Mouse (Mus musculus) neural tube, embryonic 15.5 days (tissue): ENCODE data around the gene Ethe1. TPM values are rescaled to one million over a fixed set of nuclear protein-coding genes. Genes with fewer than 3 reads are reported as not detected.

Experiments used
- ATAC-seq: fragments of 200-750 bp; cut with Nextera tagmentation; 2 replicates; pipeline ENCODE4 v1.8.0; 2017; ENCODE audit warnings: mild to moderate bottlenecking, moderate TSS enrichment, moderate library complexity; ENCODE audit not compliant: low FRiP score
- H3K27ac ChIP-seq: fragments of 300-500 bp; sonication (generic); replicated peaks from 2 replicates; pipeline ENCODE4 v1.5.1; 2015; ENCODE audit warnings: mild to moderate bottlenecking, inconsistent platforms
- H3K27me3 ChIP-seq: fragments of 300-500 bp; sonication (generic); replicated peaks from 2 replicates; pipeline ENCODE4 v1.6.1; 2015; ENCODE audit warnings: inconsistent platforms
- H3K36me3 ChIP-seq: fragments of 300-500 bp; sonication (generic); 2 replicates; pipeline ENCODE4 v1.6.1; 2015; ENCODE audit warnings: inconsistent platforms
- H3K4me1 ChIP-seq: fragments of 300-500 bp; sonication (generic); 2 replicates; pipeline ENCODE4 v1.6.1; 2015; ENCODE audit warnings: inconsistent platforms
- H3K4me2 ChIP-seq: fragments of 300-500 bp; sonication (generic); 2 replicates; pipeline ENCODE4 v1.6.1; 2015; ENCODE audit warnings: inconsistent platforms, mild to moderate bottlenecking, moderate library complexity
- H3K4me3 ChIP-seq: fragments of 300-500 bp; sonication (generic); replicated peaks from 2 replicates; pipeline ENCODE4 v1.5.1; 2015; ENCODE audit warnings: mild to moderate bottlenecking, inconsistent platforms
- H3K9ac ChIP-seq: fragments of 300-500 bp; sonication (generic); replicated peaks from 2 replicates; pipeline ENCODE4 v1.6.1; 2015; ENCODE audit warnings: mild to moderate bottlenecking, inconsistent platforms
- H3K9me3 ChIP-seq: fragments of 300-500 bp; sonication (generic); replicated peaks from 2 replicates; pipeline ENCODE4 v1.6.1; 2016; ENCODE audit warnings: inconsistent platforms
- WGBS: fragments of 180-500 bp; shearing (Covaris S2); methylation state at CpG from one replicate; pipeline ENCODE4 v1.1.7; 2015; ENCODE audit warnings: mixed read lengths; 5-methylcytosine and 5-hydroxymethylcytosine counted together
- polyA plus RNA-seq: library from polyadenylated mRNA; unstranded; fragments of >200 nt; fragmentation: Nextera tagmentation; extraction: Ambion mirVana; gene quantifications from 2 replicates; pipeline ENCODE4 v1.2.1, GENCODE M21; 2015

Ethe1 gene
- polyA plus RNA-seq, 1 experiment from 2014 or later = 29.3 TPM

GRCm38 (mm10) chr7:24585995-24586394 is 1.3 kb upstream of the Ethe1 start:
- Histone ChIP-seq H3K4me3 (no peak overlapping the region), H3K9me3 (no peaks in the 10 kb centered on the region), H3K27me3 (peaks cover 21% of the 10 kb centered on the region), H3K36me3 (no peaks in the 10 kb centered on the region), H3K4me1 (peaks cover 22% of the 10 kb centered on the region), H3K4me2 (peak overlapping the region; percentile 72), H3K9ac (no peak overlapping the region), H3K27ac (no peak overlapping the region)
- ATAC-seq = no peak
- 49% methylated on average over 16 of the region's 16 CpGs for WGBS

GRCm38 (mm10) chr7:24586828-24587227 is 515 bp upstream of the Ethe1 start:
- Histone ChIP-seq H3K36me3 (no peaks in the 10 kb centered on the region), H3K4me3 (peak overlapping the region; percentile 69), H3K4me2 (peak overlapping the region; percentile 72), H3K9me3 (no peaks in the 10 kb centered on the region), H3K4me1 (peaks cover 22% of the 10 kb centered on the region), H3K9ac (peak overlapping the region; percentile 90), H3K27ac (no peak overlapping the region; the same call in 1 of the 2 replicates), H3K27me3 (peaks cover 21% of the 10 kb centered on the region)
- ATAC-seq = peak; percentile 74
- WGBS = 6% methylated on average over 8 of the region's 8 CpGs

DNA sequence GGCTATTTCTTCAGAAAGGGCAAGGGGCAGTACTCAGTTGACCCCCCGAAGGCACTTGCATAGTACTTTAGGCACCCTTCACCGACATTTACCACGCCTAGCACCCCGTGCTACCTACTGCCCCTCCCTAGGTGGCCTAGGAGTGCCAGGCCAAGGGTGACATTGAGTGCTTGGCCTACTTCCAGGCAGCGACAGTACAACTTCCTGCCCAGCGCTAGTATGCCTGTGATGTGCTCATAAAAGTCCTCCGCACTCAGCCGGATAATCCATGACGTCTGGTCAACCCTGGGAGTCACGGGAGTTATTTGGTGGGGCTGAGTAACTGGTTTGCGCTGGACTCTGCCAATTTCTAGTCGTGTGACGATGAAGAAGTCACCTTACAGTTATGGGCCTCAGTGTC is 993 bp downstream of the Ethe1 start:
- Histone ChIP-seq H3K9me3 (no peaks in the 10 kb centered on the region), H3K27me3 (peaks cover 21% of the 10 kb centered on the region), H3K4me2 (no peak overlapping the region), H3K9ac (no peak overlapping the region), H3K4me3 (no peak overlapping the region), H3K4me1 (peaks cover 30% of the 10 kb centered on the region), H3K27ac (no peak overlapping the region), H3K36me3 (no peaks in the 10 kb centered on the region)
- ATAC-seq = no peak
- 84% methylated on average over 13 of the region's 13 CpGs for WGBS

GRCm38 (mm10) chr7:24591735-24592134 is 4.4 kb downstream of the Ethe1 start:
- H3K36me3 ChIP-seq = no peaks in the 10 kb centered on the region
- H3K4me1 ChIP-seq = peaks cover 34% of the 10 kb centered on the region
- H3K27ac ChIP-seq = no peak overlapping the region
- ATAC-seq = no peak
- no peak overlapping the region for H3K4me3 ChIP-seq
- WGBS = 75% methylated on average over 5 of the region's 5 CpGs
- no peak overlapping the region for H3K9ac ChIP-seq
- H3K27me3 ChIP-seq = peaks cover 7% of the 10 kb centered on the region
- H3K9me3 ChIP-seq = no peaks in the 10 kb centered on the region
- H3K4me2 ChIP-seq = no peak overlapping the region

- Histone ChIP-seq H3K4me1 (peaks cover 30% of the 10 kb centered on the region), H3K36me3 (no peaks in the 10 kb centered on the region), H3K4me3 (no peak overlapping the region), H3K27ac (no peak overlapping the region), H3K9ac (no peak overlapping the region), H3K9me3 (no peaks in the 10 kb centered on the region), H3K27me3 (peaks cover 5% of the 10 kb centered on the region; the same call in 1 of the 2 replicates), H3K4me2 (no peak overlapping the region)
- WGBS = 64% methylated on average over 4 of the region's 4 CpGs
- ATAC-seq = no peak
These were observed 4.8 kb downstream of the Ethe1 start for GRCm38 (mm10) chr7:24592163-24592562.

DNA sequence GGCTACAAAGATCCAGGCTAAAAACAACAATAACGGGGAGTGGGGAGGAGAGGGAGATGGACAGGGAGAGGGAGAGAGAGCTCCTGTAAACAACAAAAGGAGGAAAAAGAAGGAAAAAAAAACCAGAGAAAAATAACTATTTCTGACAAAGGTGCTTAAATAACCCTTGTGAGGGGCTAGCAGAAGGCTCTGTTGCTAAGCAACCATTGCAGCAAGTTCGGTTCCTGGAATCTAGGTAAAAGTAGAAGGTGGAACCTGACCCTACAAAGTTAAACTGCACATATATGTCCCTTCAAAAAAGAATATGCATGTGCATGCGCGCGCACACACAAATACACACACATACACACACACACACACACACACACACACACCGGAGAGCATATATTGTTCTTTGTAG is 5.4 kb downstream of the Ethe1 start:
- Histone ChIP-seq H3K4me3 (no peak overlapping the region), H3K4me1 (peaks cover 24% of the 10 kb centered on the region), H3K27ac (no peak overlapping the region), H3K9me3 (no peaks in the 10 kb centered on the region), H3K36me3 (no peaks in the 10 kb centered on the region), H3K9ac (no peak overlapping the region), H3K27me3 (peaks cover 5% of the 10 kb centered on the region; the same call in 1 of the 2 replicates), H3K4me2 (peak overlapping the region; percentile 73; the same call in 1 of the 2 replicates)
- ATAC-seq = no peak
- 80% methylated on average over 6 of the region's 6 CpGs for WGBS

GRCm38 (mm10) chr7:24593621-24594308 is 6.4 kb downstream of the Ethe1 start:
- 2% methylated on average over 39 of the region's 39 CpGs for WGBS
- Histone ChIP-seq H3K9ac (peak overlapping the region; percentile 65), H3K9me3 (no peaks in the 10 kb centered on the region), H3K27ac (no peak overlapping the region), H3K27me3 (peaks cover 5% of the 10 kb centered on the region; the same call in 1 of the 2 replicates), H3K36me3 (no peaks in the 10 kb centered on the region), H3K4me1 (peaks cover 22% of the 10 kb centered on the region), H3K4me2 (peak overlapping the region; percentile 73), H3K4me3 (peak overlapping the region; percentile 69)
- peak; percentile 90 for ATAC-seq

DNA sequence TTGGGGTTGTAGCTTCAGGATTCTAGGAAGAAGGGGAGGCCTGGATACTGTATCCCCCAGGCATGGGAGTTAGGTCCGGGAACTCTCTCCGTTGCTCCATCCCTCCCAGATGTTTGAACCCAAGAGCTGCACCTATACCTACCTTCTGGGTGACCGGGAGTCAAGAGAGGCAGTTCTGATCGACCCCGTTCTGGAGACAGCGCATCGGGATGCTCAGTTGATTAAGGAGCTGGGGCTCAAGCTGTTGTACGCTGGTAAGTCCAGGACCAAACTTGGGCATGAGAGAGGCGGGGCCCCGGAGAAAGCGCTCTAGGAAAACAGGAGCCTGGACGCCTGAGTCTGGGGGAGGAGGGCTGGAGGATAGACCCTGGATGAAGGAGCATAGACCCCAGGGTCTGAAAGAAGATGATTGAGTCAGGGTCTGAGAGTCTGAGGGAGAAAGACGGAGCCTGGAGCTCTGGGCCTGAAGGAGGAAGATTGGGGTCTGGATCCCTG is 7.0 kb downstream of the Ethe1 start:
- Histone ChIP-seq H3K27me3 (peaks cover 5% of the 10 kb centered on the region; the same call in 1 of the 2 replicates), H3K27ac (no peak overlapping the region), H3K36me3 (no peaks in the 10 kb centered on the region), H3K4me1 (peaks cover 22% of the 10 kb centered on the region), H3K4me2 (peak overlapping the region; percentile 73), H3K4me3 (peak overlapping the region; percentile 69), H3K9ac (peak overlapping the region; percentile 65), H3K9me3 (no peaks in the 10 kb centered on the region)
- WGBS = 3% methylated on average over 13 of the region's 13 CpGs
- ATAC-seq = peak; percentile 19; the same call in 1 of the 2 replicates

DNA sequence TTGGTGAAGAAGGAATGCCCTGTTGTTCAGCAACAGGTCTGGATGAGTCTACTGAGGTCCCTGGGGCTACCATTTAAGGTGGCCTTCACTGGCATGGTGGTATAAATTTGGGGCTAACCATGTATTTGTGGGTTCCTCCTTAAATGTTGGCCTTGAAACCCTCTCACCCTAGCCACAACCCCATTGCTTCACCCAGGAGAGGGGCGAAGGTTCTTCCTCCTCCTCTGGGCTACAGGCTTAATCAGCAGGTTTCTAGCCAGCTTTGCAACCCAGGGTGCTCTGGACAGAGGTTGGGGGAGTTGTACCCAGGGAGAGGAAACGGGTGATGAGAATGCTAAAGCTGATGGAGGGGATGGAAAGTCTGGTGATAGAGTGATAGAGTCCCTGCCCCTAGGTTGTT is 8.1 kb downstream of the Ethe1 start:
- H3K4me1 ChIP-seq = peaks cover 22% of the 10 kb centered on the region
- WGBS = 85% methylated on average over 2 of the region's 2 CpGs
- no peaks in the 10 kb centered on the region for H3K36me3 ChIP-seq
- no peak overlapping the region for H3K27ac ChIP-seq
- no peak overlapping the region for H3K9ac ChIP-seq
- no peak overlapping the region for H3K4me3 ChIP-seq
- H3K4me2 ChIP-seq = no peak overlapping the region
- ATAC-seq = no peak
- H3K9me3 ChIP-seq = no peaks in the 10 kb centered on the region
- peaks cover 5% of the 10 kb centered on the region; the same call in 1 of the 2 replicates for H3K27me3 ChIP-seq

GRCm38 (mm10) chr7:24598121-24598520 is 10.8 kb downstream of the Ethe1 start:
- WGBS = 77% methylated on average over 4 of the region's 4 CpGs
- H3K9me3 ChIP-seq = no peaks in the 10 kb centered on the region
- no peak for ATAC-seq
- no peak overlapping the region for H3K9ac ChIP-seq
- no peak overlapping the region for H3K4me2 ChIP-seq
- H3K4me3 ChIP-seq = no peak overlapping the region
- H3K4me1 ChIP-seq = peaks cover 24% of the 10 kb centered on the region
- H3K36me3 ChIP-seq = no peaks in the 10 kb centered on the region
- H3K27ac ChIP-seq = no peak overlapping the region
- H3K27me3 ChIP-seq = peaks cover 5% of the 10 kb centered on the region; the same call in 1 of the 2 replicates

DNA sequence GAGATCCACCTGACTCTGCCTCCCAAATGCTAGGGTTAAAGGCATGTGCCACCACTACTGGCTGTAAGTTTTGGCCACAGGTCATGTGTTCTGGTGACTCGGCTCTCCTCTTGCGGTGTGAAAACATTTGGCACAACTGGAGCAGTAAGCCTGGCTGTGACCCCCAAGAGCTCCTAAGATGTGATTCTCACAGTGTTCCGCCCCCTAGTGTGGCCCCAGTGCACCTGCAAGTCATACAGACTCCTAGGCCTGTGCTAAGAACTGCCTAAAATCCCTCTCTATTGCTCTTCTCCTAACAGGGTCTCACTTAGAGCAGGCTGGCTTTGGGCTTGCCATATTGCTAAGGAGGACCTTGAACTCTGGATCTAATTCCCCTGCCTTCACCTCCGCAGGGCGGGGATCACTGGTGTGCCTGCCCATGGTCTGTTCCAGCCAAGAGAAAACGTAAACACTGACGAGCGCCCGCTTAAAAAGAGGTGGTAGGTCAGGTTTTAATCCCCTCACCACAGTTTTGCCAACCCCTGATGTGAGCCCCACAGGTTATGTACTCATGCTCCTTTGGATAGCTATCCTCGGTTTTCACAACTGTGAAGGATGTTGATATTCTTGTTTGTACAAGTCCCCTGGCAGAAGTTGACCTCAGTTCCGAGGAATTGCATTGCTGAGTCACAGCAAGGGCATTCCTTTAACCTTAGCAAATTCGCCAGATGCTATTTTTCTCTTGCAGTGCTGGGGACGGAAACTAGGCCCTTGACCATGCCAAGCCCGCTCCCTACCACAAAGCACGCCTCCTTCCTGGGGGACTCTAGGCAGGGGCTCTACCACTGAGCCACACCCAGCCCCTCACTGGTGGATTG is 12.1 kb downstream of the Ethe1 start:
- Histone ChIP-seq H3K27me3 (peaks cover 5% of the 10 kb centered on the region; the same call in 1 of the 2 replicates), H3K4me2 (no peak overlapping the region), H3K27ac (no peak overlapping the region), H3K9ac (no peak overlapping the region), H3K4me3 (no peak overlapping the region), H3K36me3 (no peaks in the 10 kb centered on the region), H3K9me3 (no peaks in the 10 kb centered on the region), H3K4me1 (peaks cover 13% of the 10 kb centered on the region)
- no peak for ATAC-seq
- 81% methylated on average over 15 of the region's 15 CpGs for WGBS
